Mouse (Mus musculus) v-Abl transformed pro-B cells (cell line): ENCODE data around the gene Gm45234.

ENCODE experiments used
- in situ Hi-C, 2 experiments: fragments of 400-800 bp; cut with MboI; formaldehyde crosslinking; loops; one replicate each; pipeline ENCODE4 v1.15.1; 2025; ENCODE audit not compliant: unreplicated experiment in 2 of 2

Gene Gm45234

GRCm38 (mm10) chr6:124742839-124743514 is 12.8 kb downstream of the Gm45234 start:
- in situ Hi-C loops: loop anchor here in 1 of 2 experiments (10.0 kb wide), 1 partner anchor 332 kb away; no protein-coding TSS in a partner anchor

GRCm38 (mm10) chr6:124741842-124742241 is 14.0 kb downstream of the Gm45234 start:
- in situ Hi-C loops: loop anchor here in 1 of 2 experiments (10.0 kb wide), 1 partner anchor 333 kb away; no protein-coding TSS in a partner anchor

- in situ Hi-C loops: loop anchor here in 1 of 2 experiments (10.0 kb wide), 1 partner anchor 334 kb away; no protein-coding TSS in a partner anchor
Measured at GRCm38 (mm10) chr6:124740888-124741761, 14.7 kb downstream of the Gm45234 start, which contains the start of gene Grcc10. Gene Grcc10, minus strand, starts transcription at chr6:124741374.

GRCm38 (mm10) chr6:124740211-124740887 is 15.5 kb downstream of the Gm45234 start:
- in situ Hi-C loops: loop anchor here in 1 of 2 experiments (10.0 kb wide), 1 partner anchor 334 kb away; no protein-coding TSS in a partner anchor

GRCm38 (mm10) chr6:124739231-124739796 is 16.5 kb downstream of the Gm45234 start:
- in situ Hi-C loops: no loop called here

GRCm38 (mm10) chr6:124738511-124739023 is 17.3 kb downstream of the Gm45234 start, which contains the start of gene Ptpn6:
Gene Ptpn6, minus strand, starts transcription at chr6:124738714.
- in situ Hi-C loops: no loop called here

- in situ Hi-C loops: no loop called here
Measured at GRCm38 (mm10) chr6:124737040-124737439, 18.8 kb downstream of the Gm45234 start.

- in situ Hi-C loops: no loop called here
Measured at GRCm38 (mm10) chr6:124734417-124734816, 21.4 kb downstream of the Gm45234 start.

- in situ Hi-C loops: no loop called here
Measured at GRCm38 (mm10) chr6:124732476-124733370, 23.1 kb downstream of the Gm45234 start.

GRCm38 (mm10) chr6:124731038-124731437 is 24.8 kb downstream of the Gm45234 start:
- in situ Hi-C loops: no loop called here

- in situ Hi-C loops: no loop called here
Measured at GRCm38 (mm10) chr6:124729850-124730705, 25.7 kb downstream of the Gm45234 start.

GRCm38 (mm10) chr6:124728621-124729020 is 27.2 kb downstream of the Gm45234 start:
- in situ Hi-C loops: no loop called here

- in situ Hi-C loops: no loop called here
Measured at GRCm38 (mm10) chr6:124724472-124724871, 31.3 kb downstream of the Gm45234 start.

GRCm38 (mm10) chr6:124723541-124723940 is 32.3 kb downstream of the Gm45234 start:
- in situ Hi-C loops: no loop called here

- in situ Hi-C loops: no loop called here
Measured at GRCm38 (mm10) chr6:124722876-124723473, 32.8 kb downstream of the Gm45234 start.

- in situ Hi-C loops: no loop called here
Measured at GRCm38 (mm10) chr6:124720904-124721303, 34.9 kb downstream of the Gm45234 start.

- in situ Hi-C loops: loop anchor here in 1 of 2 experiments (10.0 kb wide), 1 partner anchor 315 kb away; the partner anchor contains the start of gene Ing4
Measured at GRCm38 (mm10) chr6:124719354-124719978, 36.4 kb downstream of the Gm45234 start.
